Mouse (Mus musculus): ENCODE measurements around the gene Mterf1a. TPM values are rescaled to one million over a fixed set of nuclear protein-coding genes. Genes with fewer than 3 reads are reported as not detected.
"Not testable (repeated sequence)": the region's sequence is repeated elsewhere in the genome, so short reads cannot be mapped to it uniquely, and the experiment has no call there.

Mterf1a gene
- total and polyA plus RNA-seq, 3 experiments, result 11.6 to 18.1 (median 11.7) TPM

DNA sequence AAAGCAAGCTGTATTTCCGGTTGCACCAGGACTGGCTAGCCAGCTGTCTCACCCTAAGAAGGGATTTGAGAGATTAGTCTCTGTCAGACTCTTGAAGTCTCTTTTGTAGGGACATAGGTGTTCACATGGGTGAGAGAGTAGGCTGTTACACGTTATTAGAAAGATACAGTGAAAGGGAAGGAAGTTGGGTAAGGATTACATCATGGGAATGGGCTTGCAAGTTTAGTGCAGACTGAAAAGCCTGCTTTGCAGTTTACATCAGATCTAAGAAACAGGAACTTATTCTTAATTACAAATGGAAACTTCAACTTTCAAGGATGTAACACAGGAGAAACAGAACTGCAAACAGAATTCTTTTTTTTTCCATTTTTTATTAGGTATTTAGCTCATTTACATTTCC is 11.7 kb upstream of the Mterf1a start:
- DNase-seq (ENCODE audit: extremely low read depth), result no peak
- H3K27ac ChIP-seq (ENCODE audit: insufficient read depth, low read depth), result no peak overlapping the region
- H3K9ac ChIP-seq (ENCODE audit: insufficient read depth, low read depth), result no peak overlapping the region
- TF ChIP-seq MYC (IDR thresholded peaks at IDR 0.05; ENCODE audit: low read depth, low read length) (no peak), TCF12 (IDR thresholded peaks at IDR 0.05; ENCODE audit: low read depth, low read length) (no peak), KAT2A (IDR thresholded peaks at IDR 0.05; ENCODE audit: insufficient replicate concordance, low read length) (no peak), ZKSCAN1 (IDR thresholded peaks at IDR 0.05; ENCODE audit: borderline replicate concordance, low read depth, low read length) (no peak), ZMIZ1 (IDR thresholded peaks at IDR 0.05; ENCODE audit: low read depth, low read length) (no peak)
- in situ Hi-C loops (cut with MboI; ENCODE audit: low pct_ligation_motif_present, low pct_unique_long_range_greater_than_20kb, low sequenced_read_pairs), result no loop called here
- no peaks in the 10 kb centered on the region for H3K9me3 ChIP-seq (replicated peaks; ENCODE audit: low read length)
- H3K4me1 ChIP-seq (ENCODE audit: control insufficient read depth in 1 of 2, insufficient read depth in 2 of 2), result no peaks in the 10 kb centered on the region
- no peak overlapping the region for H3K4me3 ChIP-seq (replicated peaks in 1 of 3; ENCODE audit: low read depth in 2 of 3, low read length in 2 of 3, poor library complexity in 1 of 3)
- H3K36me3 ChIP-seq (replicated peaks in 1 of 2; ENCODE audit: control insufficient read depth in 1 of 2, insufficient read depth in 1 of 2, low read length in 1 of 2), result no peaks in the 10 kb centered on the region
- no peaks in the 10 kb centered on the region for H3K27me3 ChIP-seq (replicated peaks)
- H3K79me2 ChIP-seq (replicated peaks; ENCODE audit: control insufficient read depth, extremely low read depth, insufficient read depth, poor library complexity, severe bottlenecking), result no peaks in the 10 kb centered on the region
- no peak overlapping the region for H3K4me2 ChIP-seq (ENCODE audit: insufficient read depth, low read depth, poor library complexity, severe bottlenecking)
- dilution Hi-C loops (cut with MboI; ENCODE audit: extremely low pct_ligation_motif_present, extremely low pct_unique_long_range_greater_than_20kb, low sequenced_read_pairs), result no loop called here

DNA sequence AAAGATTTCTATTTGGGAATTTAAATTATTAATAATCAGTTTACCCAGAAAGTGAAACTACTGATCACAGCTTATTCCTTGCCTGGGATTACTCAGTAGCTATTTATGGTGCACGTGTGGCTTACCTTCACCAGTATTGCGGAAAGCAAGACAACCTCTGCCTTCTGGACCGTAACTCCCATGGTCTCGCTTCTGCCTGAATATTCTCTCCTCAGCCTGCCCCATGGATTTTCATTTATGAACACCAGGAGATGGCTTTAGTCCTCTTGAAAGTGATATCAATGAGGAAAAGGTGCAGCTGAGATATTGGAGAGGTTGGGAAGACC is 524 bp upstream of the Mterf1a start:
- DNase-seq (ENCODE audit: extremely low read depth); H3K27ac ChIP-seq (ENCODE audit: insufficient read depth, low read depth); H3K27me3 ChIP-seq (replicated peaks); H3K4me3 ChIP-seq (replicated peaks in 1 of 3; ENCODE audit: low read depth in 2 of 3, low read length in 2 of 3, poor library complexity in 1 of 3); H3K9ac ChIP-seq (ENCODE audit: insufficient read depth, low read depth); H3K4me2 ChIP-seq (ENCODE audit: insufficient read depth, low read depth, poor library complexity, severe bottlenecking); dilution Hi-C loops (cut with MboI; ENCODE audit: extremely low pct_ligation_motif_present, extremely low pct_unique_long_range_greater_than_20kb, low sequenced_read_pairs); H3K79me2 ChIP-seq (replicated peaks; ENCODE audit: control insufficient read depth, extremely low read depth, insufficient read depth, poor library complexity, severe bottlenecking); H3K36me3 ChIP-seq (replicated peaks in 1 of 2; ENCODE audit: control insufficient read depth in 1 of 2, insufficient read depth in 1 of 2, low read length in 1 of 2); H3K9me3 ChIP-seq (replicated peaks; ENCODE audit: low read length): not testable (repeated sequence)
- H3K4me1 ChIP-seq (ENCODE audit: control insufficient read depth in 1 of 2, insufficient read depth in 2 of 2), result peaks cover 0 to 10% of the 10 kb centered on the region in 2 experiments; a peak in 2 of 4 replicates
- in situ Hi-C loops (cut with MboI; ENCODE audit: low pct_ligation_motif_present, low pct_unique_long_range_greater_than_20kb, low sequenced_read_pairs), result loop anchor here (25.0 kb wide), 1 partner anchor 293 kb away; the partner anchor contains the start of gene Mterf1b

GRCm38 (mm10) chr5:3889201-3889600 is 4.5 kb downstream of the Mterf1a start:
- H3K27me3 ChIP-seq (replicated peaks), result no peaks in the 10 kb centered on the region
- DNase-seq (ENCODE audit: extremely low read depth), result peak; percentile 15
- no peaks in the 10 kb centered on the region for H3K9me3 ChIP-seq (replicated peaks; ENCODE audit: low read length)
- no peak overlapping the region for H3K27ac ChIP-seq (ENCODE audit: insufficient read depth, low read depth)
- H3K4me3 ChIP-seq (replicated peaks in 1 of 3; ENCODE audit: low read depth in 2 of 3, low read length in 2 of 3, poor library complexity in 1 of 3), result no peak overlapping the region
- in situ Hi-C loops (cut with MboI; ENCODE audit: low pct_ligation_motif_present, low pct_unique_long_range_greater_than_20kb, low sequenced_read_pairs), result loop anchor here (25.0 kb wide), 1 partner anchor 298 kb away; the partner anchor contains the start of gene Mterf1b
- no peak overlapping the region for H3K4me2 ChIP-seq (ENCODE audit: insufficient read depth, low read depth, poor library complexity, severe bottlenecking)
- H3K4me1 ChIP-seq (ENCODE audit: control insufficient read depth in 1 of 2, insufficient read depth in 2 of 2), result peaks cover 7 to 24% of the 10 kb centered on the region in 2 experiments
- peaks cover 8% of the 10 kb centered on the region; the same call in 1 of the 2 replicates for H3K79me2 ChIP-seq (replicated peaks; ENCODE audit: control insufficient read depth, extremely low read depth, insufficient read depth, poor library complexity, severe bottlenecking)
- H3K9ac ChIP-seq (ENCODE audit: insufficient read depth, low read depth), result no peak overlapping the region
- dilution Hi-C loops (cut with MboI; ENCODE audit: extremely low pct_ligation_motif_present, extremely low pct_unique_long_range_greater_than_20kb, low sequenced_read_pairs), result no loop called here
- TF ChIP-seq RAD21 (IDR thresholded peaks at IDR 0.05; ENCODE audit: low read depth, low read length) (peak; percentile 50), USF1 (IDR thresholded peaks at IDR 0.05; ENCODE audit: low read depth, low read length) (no peak), SMC3 (IDR thresholded peaks at IDR 0.05; ENCODE audit: low read depth, low read length) (peak; percentile 19; the same call in 1 of the 2 replicates), CTCF (conservative IDR thresholded peaks at IDR 0.05 in 1 of 2, IDR thresholded peaks at IDR 0.05 in 1 of 2; ENCODE audit: low read depth in 2 of 2, low read length in 2 of 2) (peak in 1 of 2 experiments; percentile 45; a peak in 2 of 4 replicates), MEF2A (IDR thresholded peaks at IDR 0.05; ENCODE audit: borderline replicate concordance, low read depth, low read length) (no peak), UBTF (IDR thresholded peaks at IDR 0.05; ENCODE audit: low read depth, low read length) (no peak)
- H3K36me3 ChIP-seq (replicated peaks in 1 of 2; ENCODE audit: control insufficient read depth in 1 of 2, insufficient read depth in 1 of 2, low read length in 1 of 2), result peaks cover 0 to 2% of the 10 kb centered on the region in 2 experiments

Data from CH12.LX (cell line).